Mouse (Mus musculus): ENCODE results near the gene Hist1h2be.

GRCm38 (mm10) chr13:23546694-23547093, 74.2 kb downstream of the Hist1h2be start:
- TF ChIP-seq CTCF (IDR thresholded peaks at IDR 0.05; ENCODE audit: low read depth, low read length) (no peak), POLR2A (IDR thresholded peaks at IDR 0.05; ENCODE audit: borderline replicate concordance, low read depth, low read length) (no peak)
